Mouse (Mus musculus): ENCODE data around the gene Mcpt8.
"Not testable (repeated sequence)": the region's sequence is repeated elsewhere in the genome, so short reads cannot be mapped to it uniquely, and the experiment has no call there.

- TF ChIP-seq POLR2A (IDR thresholded peaks at IDR 0.05; ENCODE audit: borderline replicate concordance, low read depth, low read length); CTCF (IDR thresholded peaks at IDR 0.05; ENCODE audit: low read depth, low read length): not testable (repeated sequence)
Observed at GRCm38 (mm10) chr14:56133675-56134074, 48.6 kb upstream of the Mcpt8 start.
